Mouse (Mus musculus) kidney, embryonic 14.5 days (tissue): Measurements from ENCODE around the gene Mst1. TPM values are rescaled to one million over a fixed set of nuclear protein-coding genes. Genes with fewer than 3 reads are reported as not detected.

ENCODE experiments used
- ATAC-seq: fragments of 200-750 bp; cut with Nextera tagmentation; 2 replicates; pipeline ENCODE4 v1.8.0; 2017; ENCODE audit warnings: moderate number of reproducible peaks, mild to moderate bottlenecking, moderate TSS enrichment, moderate library complexity; ENCODE audit not compliant: low FRiP score, low TSS enrichment
- H3K27ac ChIP-seq: fragments of 300-500 bp; sonication (generic); 2 replicates; pipeline ENCODE4 v1.5.1; 2014; ENCODE audit warnings: low read depth, mild to moderate bottlenecking, low read length, moderate library complexity, mixed read lengths
- H3K27me3 ChIP-seq: fragments of 300-500 bp; sonication (generic); 2 replicates; pipeline ENCODE4 v1.6.1; 2014; ENCODE audit warnings: mild to moderate bottlenecking, low read length; ENCODE audit not compliant: control insufficient read depth, insufficient read depth
- H3K36me3 ChIP-seq: fragments of 300-500 bp; sonication (generic); 2 replicates; pipeline ENCODE4 v1.6.1; 2014; ENCODE audit warnings: low read length, mixed read lengths; ENCODE audit not compliant: control insufficient read depth, insufficient read depth
- H3K4me1 ChIP-seq: fragments of 300-500 bp; sonication (generic); 2 replicates; pipeline ENCODE4 v1.6.1; 2014; ENCODE audit warnings: low read length, mixed read lengths; ENCODE audit not compliant: control insufficient read depth, insufficient read depth
- H3K4me2 ChIP-seq: fragments of 300-500 bp; sonication (generic); replicated peaks from 2 replicates; pipeline ENCODE4 v1.6.1; 2014; ENCODE audit warnings: low read depth, mild to moderate bottlenecking, low read length
- H3K4me3 ChIP-seq: fragments of 300-500 bp; sonication (generic); 2 replicates; pipeline ENCODE4 v1.5.1; 2014; ENCODE audit warnings: mild to moderate bottlenecking, low read length
- H3K9ac ChIP-seq: fragments of 300-500 bp; sonication (generic); 2 replicates; pipeline ENCODE4 v1.6.1; 2014; ENCODE audit warnings: low read depth, mild to moderate bottlenecking, low read length, moderate library complexity
- H3K9me3 ChIP-seq: fragments of 300-500 bp; sonication (generic); 2 replicates; pipeline ENCODE4 v1.6.1; 2016; ENCODE audit warnings: low read length; ENCODE audit not compliant: control insufficient read depth
- WGBS: fragments of 180-500 bp; shearing (Covaris S2); extraction: QIAGEN DNeasy Blood & Tissue Kit; methylation state at CpG from one replicate; pipeline ENCODE4 v1.1.7; 2014; 5-methylcytosine and 5-hydroxymethylcytosine counted together
- polyA plus RNA-seq: library from polyadenylated mRNA; unstranded; fragments of >200 nt; fragmentation: Nextera tagmentation; extraction: Ambion mirVana; gene quantifications from 2 replicates; pipeline ENCODE4 v1.2.1, GENCODE M21; 2014

Gene Mst1
- polyA plus RNA-seq: not detected in 2 replicates

DNA sequence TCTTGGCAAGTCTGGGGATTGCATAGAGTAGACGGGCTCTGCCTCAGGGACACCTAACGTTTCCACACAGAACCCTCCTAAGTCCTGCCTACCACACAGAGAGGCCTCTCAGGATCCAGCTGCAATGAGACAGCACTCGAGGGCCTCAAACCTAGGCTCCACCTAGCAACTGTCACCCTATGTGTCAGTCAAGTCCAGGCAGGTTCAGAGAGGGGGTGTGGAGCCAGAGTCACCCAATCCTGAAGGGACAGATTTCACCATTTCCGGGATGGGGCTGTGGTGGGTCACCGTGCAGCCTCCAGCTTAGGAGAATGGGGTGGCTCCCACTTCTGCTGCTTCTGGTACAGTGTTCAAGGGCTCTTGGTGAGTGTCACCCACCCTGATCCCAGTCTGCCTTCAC, at the start of gene Mst1:
Gene Mst1 (plus strand): TSS at position 269 of the 400 bp plus-strand sequence.
- ATAC-seq: no peak
- Histone ChIP-seq H3K9me3 (no peaks in the 10 kb centered on the region), H3K36me3 (peaks cover 6% of the 10 kb centered on the region), H3K4me3 (peak within 1 kb of the TSS; percentile 83), H3K27ac (no peak within 1 kb of the TSS), H3K9ac (peak within 1 kb of the TSS; percentile 94), H3K4me2 (peak within 1 kb of the TSS; percentile 97), H3K4me1 (peaks cover 14% of the 10 kb centered on the region; the same call in 1 of the 2 replicates), H3K27me3 (peaks cover 20% of the 10 kb centered on the region)
- 69% methylated on average over 5 of the region's 5 CpGs for WGBS

- Histone ChIP-seq H3K9me3 (no peaks in the 10 kb centered on the region), H3K36me3 (peaks cover 57% of the 10 kb centered on the region), H3K4me1 (no peaks in the 10 kb centered on the region), H3K4me2 (no peak overlapping the region), H3K27ac (no peak overlapping the region), H3K9ac (no peak overlapping the region), H3K4me3 (no peak overlapping the region), H3K27me3 (no peaks in the 10 kb centered on the region)
- ATAC-seq: no peak
- WGBS: 92% methylated on average over 5 of the region's 5 CpGs
Measured at GRCm38 (mm10) chr9:108032126-108032525, 48.1 kb upstream of the Mst1 start.

GRCm38 (mm10) chr9:108035331-108036156, 44.7 kb upstream of the Mst1 start:
- Histone ChIP-seq H3K4me1 (no peaks in the 10 kb centered on the region), H3K27ac (no peak overlapping the region), H3K9ac (no peak overlapping the region), H3K9me3 (no peaks in the 10 kb centered on the region), H3K4me2 (no peak overlapping the region), H3K27me3 (no peaks in the 10 kb centered on the region), H3K36me3 (peaks cover 49% of the 10 kb centered on the region), H3K4me3 (no peak overlapping the region)
- ATAC-seq: no peak
- 98% methylated on average over 2 of the region's 2 CpGs for WGBS

DNA sequence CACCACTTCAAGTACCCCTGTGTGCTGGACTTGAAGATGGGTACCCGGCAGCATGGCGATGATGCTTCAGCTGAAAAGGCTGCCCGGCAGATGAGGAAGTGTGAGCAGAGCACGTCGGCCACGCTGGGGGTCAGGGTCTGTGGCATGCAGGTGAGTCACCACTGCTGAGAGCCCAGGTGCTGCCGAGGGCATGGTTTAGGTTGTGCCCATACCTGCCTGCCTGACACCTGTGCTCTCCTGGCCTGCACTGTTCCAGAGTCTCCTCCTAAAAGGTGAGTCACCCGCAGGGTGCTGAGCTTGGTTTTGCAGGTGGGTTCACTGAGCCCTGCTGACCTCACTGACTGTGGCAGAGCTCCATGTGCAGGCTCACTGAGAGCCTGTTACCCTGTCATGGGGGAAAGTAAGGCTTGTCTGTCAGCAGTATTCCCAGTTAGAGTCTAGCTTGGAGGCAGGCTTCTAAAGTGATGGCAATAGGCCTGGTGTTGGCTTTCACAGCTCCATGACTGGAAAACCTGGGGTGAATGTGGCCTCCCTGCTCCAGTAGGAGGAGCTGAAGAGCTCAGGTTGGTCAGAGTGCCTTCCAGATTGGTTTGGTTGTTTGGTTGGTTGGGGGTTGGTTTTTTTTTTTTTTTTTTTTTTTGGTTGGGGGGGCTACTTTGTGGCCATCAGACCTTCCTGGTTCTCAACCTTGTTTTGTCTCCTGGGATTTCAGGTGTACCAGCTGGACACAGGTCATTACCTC, 35.3 kb upstream of the Mst1 start:
- Histone ChIP-seq H3K4me1 (peaks cover 8% of the 10 kb centered on the region), H3K27me3 (no peaks in the 10 kb centered on the region), H3K27ac (no peak overlapping the region), H3K4me2 (no peak overlapping the region), H3K9ac (no peak overlapping the region), H3K4me3 (no peak overlapping the region), H3K9me3 (no peaks in the 10 kb centered on the region), H3K36me3 (peaks cover 59% of the 10 kb centered on the region)
- no peak for ATAC-seq
- WGBS: 97% methylated on average over 8 of the region's 8 CpGs

GRCm38 (mm10) chr9:108046582-108046981, 33.7 kb upstream of the Mst1 start:
- WGBS: 87% methylated on average over 4 of the region's 4 CpGs
- H3K4me1 ChIP-seq: peaks cover 11% of the 10 kb centered on the region
- no peak overlapping the region for H3K27ac ChIP-seq
- no peaks in the 10 kb centered on the region for H3K9me3 ChIP-seq
- H3K36me3 ChIP-seq: peaks cover 54% of the 10 kb centered on the region
- H3K4me2 ChIP-seq: no peak overlapping the region
- H3K27me3 ChIP-seq: no peaks in the 10 kb centered on the region
- no peak overlapping the region for H3K4me3 ChIP-seq
- no peak for ATAC-seq
- no peak overlapping the region for H3K9ac ChIP-seq

DNA sequence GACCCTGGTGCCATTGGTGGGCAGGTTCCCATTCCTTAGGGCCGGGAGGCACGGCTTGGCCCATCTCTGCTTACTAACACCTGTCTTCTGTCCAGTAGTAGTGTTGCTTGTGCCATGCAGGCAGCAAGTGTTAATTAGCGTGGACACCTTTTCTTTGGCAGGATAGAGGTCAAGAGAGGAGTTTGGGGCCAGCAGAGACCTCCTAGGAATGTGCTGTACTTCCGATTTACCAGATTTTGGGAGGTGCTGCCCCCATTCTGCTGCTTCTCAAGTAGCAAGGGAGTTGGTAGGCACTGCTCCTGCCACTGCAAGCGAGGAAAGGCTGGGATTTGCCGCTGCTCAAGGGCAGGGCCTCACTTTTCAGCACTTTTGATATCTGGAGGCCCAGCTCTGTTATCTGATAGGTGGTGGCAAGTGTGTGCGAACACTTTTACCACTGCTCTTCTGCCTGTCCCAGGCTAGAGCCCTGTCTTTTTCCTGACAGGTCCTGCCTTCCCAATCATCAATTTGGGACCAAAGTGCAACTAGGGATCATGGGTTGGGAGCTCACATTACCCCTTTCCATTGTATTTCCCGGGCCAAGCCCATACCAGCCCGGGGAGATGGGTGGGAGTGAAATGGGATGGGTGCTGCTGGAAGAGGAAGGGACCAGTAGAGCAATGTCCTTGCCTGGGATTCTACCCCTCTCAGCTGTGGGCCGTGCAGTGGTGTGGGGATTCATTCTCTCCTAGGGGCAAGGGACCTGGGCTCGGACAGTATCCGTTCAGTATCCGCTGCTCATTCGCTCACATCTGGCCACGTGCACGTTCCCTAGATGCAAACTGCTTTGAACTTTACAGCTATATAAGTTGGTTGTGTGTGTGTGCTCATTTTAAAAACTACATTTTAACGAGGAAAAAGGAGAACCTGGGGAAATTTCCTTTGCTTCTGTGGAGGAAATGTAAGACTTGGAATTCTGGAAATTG, 32.4 kb upstream of the Mst1 start:
- H3K27ac ChIP-seq: peak overlapping the region; percentile 63; the same call in 1 of the 2 replicates
- peaks cover 16% of the 10 kb centered on the region for H3K4me1 ChIP-seq
- H3K9ac ChIP-seq: peak overlapping the region; percentile 70
- no peaks in the 10 kb centered on the region for H3K9me3 ChIP-seq
- H3K4me2 ChIP-seq: peak overlapping the region; percentile 87
- 41% methylated on average over 17 of the region's 17 CpGs for WGBS
- no peaks in the 10 kb centered on the region for H3K27me3 ChIP-seq
- ATAC-seq: no peak
- peaks cover 49% of the 10 kb centered on the region for H3K36me3 ChIP-seq
- peak overlapping the region; percentile 84 for H3K4me3 ChIP-seq

DNA sequence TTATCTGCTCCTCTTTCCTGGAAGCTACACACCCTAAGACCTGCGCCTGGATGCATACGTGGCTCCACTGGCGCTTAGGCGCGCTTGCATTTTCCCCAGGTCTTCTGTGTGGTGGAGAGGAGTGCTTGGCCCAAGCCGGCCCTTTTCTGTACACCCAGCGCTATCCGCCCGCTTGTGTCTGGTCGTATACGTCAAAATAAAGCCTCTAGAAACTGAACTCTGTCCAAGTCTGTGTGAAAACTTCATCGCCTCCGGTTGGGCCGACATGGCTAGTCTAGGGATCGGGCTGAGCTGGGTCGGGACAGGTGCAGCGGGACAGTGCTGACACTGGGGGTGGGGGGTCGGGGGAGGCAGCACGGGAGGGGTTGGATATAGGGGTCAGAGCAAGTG, 31.7 kb upstream of the Mst1 start:
- no peaks in the 10 kb centered on the region for H3K27me3 ChIP-seq
- peak overlapping the region; percentile 70 for H3K9ac ChIP-seq
- peak; percentile 60 for ATAC-seq
- under 1% methylated on average over 19 of the region's 19 CpGs for WGBS
- peak overlapping the region; percentile 84 for H3K4me3 ChIP-seq
- peaks cover 46% of the 10 kb centered on the region for H3K36me3 ChIP-seq
- no peaks in the 10 kb centered on the region for H3K9me3 ChIP-seq
- peaks cover 22% of the 10 kb centered on the region for H3K4me1 ChIP-seq
- H3K4me2 ChIP-seq: peak overlapping the region; percentile 87
- peak overlapping the region; percentile 63; the same call in 1 of the 2 replicates for H3K27ac ChIP-seq

DNA sequence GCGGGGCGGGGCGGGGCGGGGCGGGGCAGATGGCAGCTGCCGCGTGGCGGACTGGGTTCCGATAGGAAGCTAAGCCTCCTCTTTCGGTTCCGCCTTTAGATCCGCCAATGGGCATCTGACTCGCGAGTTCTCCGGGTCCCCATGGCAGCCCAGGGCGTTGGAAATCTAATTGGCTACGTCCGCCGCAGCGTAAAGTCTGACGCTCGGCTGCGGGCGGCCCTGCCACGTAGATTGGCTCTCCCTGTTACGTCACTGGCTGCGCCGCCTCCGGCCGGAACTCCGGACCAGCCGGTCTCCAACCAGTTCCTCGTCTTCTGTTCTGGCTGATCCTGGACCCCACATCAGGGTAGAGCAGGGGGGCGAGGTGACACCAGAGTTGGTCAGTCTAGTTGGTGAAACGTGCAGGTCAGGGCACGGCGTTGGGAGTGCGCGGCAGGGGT, 31.2 kb upstream of the Mst1 start, which contains the start of gene Gmppb:
Gene Gmppb (plus strand): TSS at position 227 of the 440 bp plus-strand sequence.
- peaks cover 22% of the 10 kb centered on the region for H3K4me1 ChIP-seq
- H3K4me2 ChIP-seq: peak within 1 kb of the TSS; percentile 87
- H3K27me3 ChIP-seq: no peaks in the 10 kb centered on the region
- H3K9me3 ChIP-seq: no peaks in the 10 kb centered on the region
- peak within 1 kb of the TSS; percentile 84 for H3K4me3 ChIP-seq
- peak within 1 kb of the TSS; percentile 70 for H3K9ac ChIP-seq
- under 1% methylated on average over 36 of the region's 39 CpGs for WGBS
- peaks cover 51% of the 10 kb centered on the region for H3K36me3 ChIP-seq
- peak; percentile 93 for ATAC-seq
- H3K27ac ChIP-seq: peak within 1 kb of the TSS; percentile 71
